In the genomic region with DNA sequence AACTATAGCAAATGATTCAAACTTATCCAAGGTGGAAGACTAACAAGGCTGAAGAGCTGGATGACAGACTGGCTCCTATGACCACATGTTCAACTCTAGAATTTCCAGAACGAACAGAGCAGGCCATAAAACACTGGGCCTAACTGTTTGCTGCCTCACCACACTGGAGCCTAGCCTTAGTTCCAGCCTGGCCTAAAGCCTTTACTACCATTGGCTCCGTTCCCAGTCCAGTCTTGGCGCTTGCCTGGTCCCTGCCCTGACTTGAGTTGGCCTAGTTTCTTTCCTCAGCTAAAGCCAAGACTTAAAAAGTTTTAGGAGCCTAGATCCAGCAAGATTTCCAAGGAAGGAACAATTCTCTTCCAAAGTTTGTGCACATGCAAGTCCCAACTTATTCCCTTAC, we compare ENCODE assay signal across 9 mouse cellular contexts. TPM values are rescaled to one million over a fixed set of nuclear protein-coding genes. Genes with fewer than 3 reads are reported as not detected.
DNase-seq lines count a peak whose midpoint lies in the region; ATAC-seq lines count a peak whose summit lies in the region.
"Had no signal": no experiment of that assay in that cellular context is flagged by ENCODE, and none has a peak within 500 bp of the region (broad histone marks: within the 10 kb centered on the region; RNA-seq: fewer than 3 reads in every experiment).

No protein-coding gene starts in this region.

- no peak overlapping the region for H3K4me2 ChIP-seq in heart, embryonic 11.5 days
- H3K4me2 ChIP-seq in forebrain, embryonic 14.5 days (ENCODE audit: low read length), result no peak overlapping the region

- ATAC-seq in heart, embryonic 11.5 days (replicated peaks; ENCODE audit: insufficient number of reproducible peaks, low FRiP score, low TSS enrichment), result no peak
- no peak for ATAC-seq in forebrain, embryonic 14.5 days
- ATAC-seq: forebrain, embryonic 16.5 days had no signal

- H3K9ac ChIP-seq in heart, embryonic 11.5 days (ENCODE audit: low read depth, low read length), result no peak overlapping the region
- no peak overlapping the region for H3K9ac ChIP-seq in forebrain, embryonic 14.5 days (ENCODE audit: low read length)

- H3K36me3 ChIP-seq in heart, embryonic 11.5 days (ENCODE audit: control insufficient read depth, insufficient read depth, low read length), result no peaks in the 10 kb centered on the region
- H3K36me3 ChIP-seq in forebrain, embryonic 14.5 days (ENCODE audit: control insufficient read depth, insufficient read depth, low read length), result no peaks in the 10 kb centered on the region

- 79% methylated on average over 3 of the region's 3 CpGs for WGBS in heart, embryonic 11.5 days (ENCODE audit: insufficient replicate concordance)
- 71% methylated on average over 3 of the region's 3 CpGs for WGBS in forebrain, embryonic 14.5 days

- no peaks in the 10 kb centered on the region for H3K4me1 ChIP-seq in heart, embryonic 11.5 days (ENCODE audit: control insufficient read depth, insufficient read depth, low read length)
- no peaks in the 10 kb centered on the region for H3K4me1 ChIP-seq in forebrain, embryonic 14.5 days (ENCODE audit: control insufficient read depth, insufficient read depth, low read length)

- no peaks in the 10 kb centered on the region for H3K27me3 ChIP-seq in heart, embryonic 11.5 days (ENCODE audit: control insufficient read depth, insufficient read depth, low read length)
- no peaks in the 10 kb centered on the region for H3K27me3 ChIP-seq in forebrain, embryonic 14.5 days (replicated peaks; ENCODE audit: control insufficient read depth, insufficient read depth, low read length)

- DNase-seq in heart, adult 11 months, result peak; percentile 90
- peak; percentile 20 for DNase-seq in Muller cell, postnatal 12 days (ENCODE audit: inconsistent ontology term)
- peak; percentile 26 to 27 for DNase-seq in cerebellum, postnatal 36 days
- peak; percentile 60 for DNase-seq in kidney, postnatal 10 days
- DNase-seq in layer of hippocampus, postnatal 36 days, result no peak
- no peak for DNase-seq in forebrain, embryonic 14.5 days (ENCODE audit: low spot score)
- no peak for DNase-seq in spleen, adult 12 weeks (ENCODE audit: low spot score)

- H3K9me3 ChIP-seq in heart, embryonic 11.5 days (replicated peaks; ENCODE audit: control insufficient read depth, low read length), result no peaks in the 10 kb centered on the region
- H3K9me3 ChIP-seq in forebrain, embryonic 14.5 days (replicated peaks; ENCODE audit: control insufficient read depth, low read length), result no peaks in the 10 kb centered on the region

- H3K27ac ChIP-seq in heart, embryonic 11.5 days (ENCODE audit: low read depth, low read length), result no peak overlapping the region
- no peak overlapping the region for H3K27ac ChIP-seq in forebrain, embryonic 14.5 days (ENCODE audit: low read depth, low read length)

- H3K4me3 ChIP-seq in heart, embryonic 11.5 days (ENCODE audit: low read depth, low read length), result no peak overlapping the region
- H3K4me3 ChIP-seq in forebrain, embryonic 14.5 days (ENCODE audit: low read depth, low read length), result no peak overlapping the region

RNA-seq across cellular contexts. Expression of a gene that starts 7.5 kb away (rescaled TPM):
- polyA plus RNA-seq in heart, embryonic 11.5 days (2014; fragmentation: Nextera tagmentation; extraction: Ambion mirVana), result 10.4 and 11.4 TPM in 2 replicates
- total RNA-seq in layer of hippocampus, postnatal 36 days (2021), result 10 to 100 TPM; 34.5 to 40.4 TPM
- 24.5 and 36.6 TPM in 2 replicates for polyA plus RNA-seq in forebrain, embryonic 14.5 days (2014; fragmentation: Nextera tagmentation; extraction: Ambion mirVana)

RNA-seq across cellular contexts. Expression of a gene that starts 37.8 kb away (rescaled TPM):
- polyA plus RNA-seq in heart, embryonic 11.5 days (2014; fragmentation: Nextera tagmentation; extraction: Ambion mirVana), result 17.9 and 18.3 TPM in 2 replicates
- total RNA-seq in layer of hippocampus, postnatal 36 days (2021), result 10 to 100 TPM; 36.9 to 43.0 TPM
- 13.2 and 15.7 TPM in 2 replicates for polyA plus RNA-seq in forebrain, embryonic 14.5 days (2014; fragmentation: Nextera tagmentation; extraction: Ambion mirVana)

Comparison
In these comparisons a context has a peak if more than half of its experiments do, and no peak if none do; other contexts are left out.
1. DNase-seq: peak in heart, adult 11 months (single experiment), Muller cell, postnatal 12 days (single experiment), cerebellum, postnatal 36 days (2 of 2) and kidney, postnatal 10 days (single experiment); none in layer of hippocampus, postnatal 36 days (0 of 2), forebrain, embryonic 14.5 days (single experiment) and spleen, adult 12 weeks (single experiment).